Comparison of ENCODE assay signal across 8 mouse cellular contexts in the genomic region with DNA sequence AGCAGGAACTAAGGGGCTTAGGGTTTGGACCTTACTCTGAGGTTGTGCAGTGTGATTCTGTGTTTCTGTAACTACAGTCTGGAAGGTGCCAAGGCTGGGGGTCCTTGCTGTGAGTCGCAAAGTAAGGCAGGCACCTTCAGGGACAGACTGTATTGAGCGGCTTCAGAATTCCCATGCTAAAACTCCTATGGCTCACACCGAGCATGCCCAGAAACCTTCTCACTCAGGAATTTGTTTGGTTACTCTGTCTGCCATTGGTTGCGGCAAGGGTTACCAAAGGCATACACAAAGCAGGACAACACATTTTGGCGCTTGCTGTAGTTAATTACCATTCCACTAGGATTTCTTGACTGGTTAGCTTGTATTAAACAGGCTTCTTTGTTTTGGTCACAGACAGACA. TPM values are rescaled to one million over a fixed set of nuclear protein-coding genes. Genes with fewer than 3 reads are reported as not detected.
DNase-seq lines count a peak whose midpoint lies in the region; ATAC-seq and TF ChIP-seq lines count a peak whose summit lies in the region.

No protein-coding gene starts in this region.

- no peak for TF ChIP-seq CTCF in left cerebral cortex, adult 2 months (IDR thresholded peaks at IDR 0.05)
- TF ChIP-seq CTCF in kidney, postnatal 0 days (IDR thresholded peaks at IDR 0.05; ENCODE audit: low read depth), result no peak

- intact Hi-C loops in left cerebral cortex, adult 2 months (cut with DNase I), result loop anchor here (5.0 kb wide), 1 partner anchor 589 kb away; no protein-coding TSS in a partner anchor

- H3K36me3 ChIP-seq in embryonic facial prominence, embryonic 10.5 days (replicated peaks), result peaks cover 31% of the 10 kb centered on the region
- peaks cover 13% of the 10 kb centered on the region; the same call in 1 of the 2 replicates for H3K36me3 ChIP-seq in kidney, postnatal 0 days (ENCODE audit: insufficient read depth, low read length)
- H3K36me3 ChIP-seq in neural tube, embryonic 14.5 days (ENCODE audit: control insufficient read depth, insufficient read depth, low read length), result no peaks in the 10 kb centered on the region

- ATAC-seq in kidney, postnatal 0 days (replicated peaks; ENCODE audit: low FRiP score, low read depth), result no peak
- no peak for ATAC-seq in neural tube, embryonic 14.5 days (ENCODE audit: low read depth)

- 10% methylated on average over 5 of the region's 5 CpGs for WGBS in embryonic facial prominence, embryonic 10.5 days
- WGBS in kidney, postnatal 0 days, result 9% methylated on average over 5 of the region's 5 CpGs
- WGBS in neural tube, embryonic 14.5 days, result 11% methylated on average over 5 of the region's 5 CpGs

- no peak overlapping the region for H3K27ac ChIP-seq in left cerebral cortex, adult 2 months
- peak overlapping the region; percentile 97 for H3K27ac ChIP-seq in embryonic facial prominence, embryonic 10.5 days (replicated peaks)
- peak overlapping the region; percentile 82 for H3K27ac ChIP-seq in kidney, postnatal 0 days
- no peak overlapping the region for H3K27ac ChIP-seq in neural tube, embryonic 14.5 days (ENCODE audit: low read depth, low read length)

- DNase-seq in left cerebral cortex, adult 2 months (ENCODE audit: extremely low spot score in 1 of 2, low spot score in 2 of 2), result no peak
- no peak for DNase-seq in left cerebral cortex, adult 11 months (ENCODE audit: low spot score)
- peak; percentile 58 for DNase-seq in embryonic facial prominence, embryonic 10.5 days (ENCODE audit: low spot score)
- DNase-seq in kidney, postnatal 0 days (ENCODE audit: low spot score), result peak; percentile 73
- no peak for DNase-seq in layer of hippocampus, adult 8-10 months (ENCODE audit: low spot score in 2 of 2)
- DNase-seq in right cerebral cortex, postnatal 10 days (ENCODE audit: low spot score in 2 of 2), result no peak
- DNase-seq in cerebellum, postnatal 25 days, result no peak

- peak overlapping the region; percentile 27 for H3K4me3 ChIP-seq in left cerebral cortex, adult 2 months
- peak overlapping the region; percentile 85 for H3K4me3 ChIP-seq in embryonic facial prominence, embryonic 10.5 days
- peak overlapping the region; percentile 48 for H3K4me3 ChIP-seq in kidney, postnatal 0 days (replicated peaks; ENCODE audit: low read depth, low read length)
- H3K4me3 ChIP-seq in neural tube, embryonic 14.5 days (ENCODE audit: low read depth, low read length), result peak overlapping the region; percentile 31

- H3K9ac ChIP-seq in kidney, postnatal 0 days (ENCODE audit: low read depth, low read length), result peak overlapping the region; percentile 66; the same call in 1 of the 2 replicates
- peak overlapping the region; percentile 54 for H3K9ac ChIP-seq in neural tube, embryonic 14.5 days (replicated peaks; ENCODE audit: low read depth, low read length)

- H3K27me3 ChIP-seq in embryonic facial prominence, embryonic 10.5 days (replicated peaks; ENCODE audit: low read depth, poor library complexity, severe bottlenecking), result no peaks in the 10 kb centered on the region
- H3K27me3 ChIP-seq in kidney, postnatal 0 days (ENCODE audit: insufficient read depth, low read length), result no peaks in the 10 kb centered on the region
- H3K27me3 ChIP-seq in neural tube, embryonic 14.5 days (ENCODE audit: control insufficient read depth, insufficient read depth, low read length), result no peaks in the 10 kb centered on the region

- H3K4me2 ChIP-seq in kidney, postnatal 0 days (ENCODE audit: low read length), result peak overlapping the region; percentile 85
- peak overlapping the region; percentile 67 for H3K4me2 ChIP-seq in neural tube, embryonic 14.5 days (ENCODE audit: low read depth, low read length)

- H3K9me3 ChIP-seq in embryonic facial prominence, embryonic 10.5 days, result no peaks in the 10 kb centered on the region
- no peaks in the 10 kb centered on the region for H3K9me3 ChIP-seq in kidney, postnatal 0 days (replicated peaks; ENCODE audit: low read length)
- H3K9me3 ChIP-seq in neural tube, embryonic 14.5 days (ENCODE audit: control insufficient read depth, low read length), result no peaks in the 10 kb centered on the region

- H3K4me1 ChIP-seq in embryonic facial prominence, embryonic 10.5 days, result peaks cover 64% of the 10 kb centered on the region
- H3K4me1 ChIP-seq in kidney, postnatal 0 days (replicated peaks; ENCODE audit: insufficient read depth, low read length), result peaks cover 31% of the 10 kb centered on the region; the same call in 1 of the 2 replicates
- peaks cover 21% of the 10 kb centered on the region for H3K4me1 ChIP-seq in neural tube, embryonic 14.5 days (ENCODE audit: control insufficient read depth, insufficient read depth, low read length)

RNA-seq across cellular contexts. Expression of a gene that starts 0.3 kb away (rescaled TPM):
- total RNA-seq in left cerebral cortex, adult 2 months (2021), result 1 to 10 TPM in 1 of 2 experiments, under 1 TPM in 1; 0.81 to 1.0 TPM
- 156 and 161 TPM in 2 replicates for polyA plus RNA-seq in embryonic facial prominence, embryonic 10.5 days (2016; fragmentation: Nextera tagmentation; extraction: Ambion mirVana)
- 51.6 and 64.0 TPM in 2 replicates for polyA plus RNA-seq in kidney, postnatal 0 days (2015; fragmentation: Nextera tagmentation; extraction: Ambion mirVana)
- 6.8 and 12.0 TPM in 2 replicates for polyA plus RNA-seq in neural tube, embryonic 14.5 days (2014; fragmentation: Nextera tagmentation; extraction: Ambion mirVana)
- total RNA-seq in layer of hippocampus, adult 8-10 months (2022), result 1 to 10 TPM in 1 of 4 experiments, under 1 TPM in 3; 0.54 to 1.3 (median 0.88) TPM

RNA-seq across cellular contexts. Expression of a gene that starts 0.4 kb away (rescaled TPM):
- total RNA-seq in left cerebral cortex, adult 2 months (2021), result 1 to 10 TPM; 5.2 to 8.5 TPM
- 3.5 and 4.8 TPM in 2 replicates for polyA plus RNA-seq in embryonic facial prominence, embryonic 10.5 days (2016; fragmentation: Nextera tagmentation; extraction: Ambion mirVana)
- polyA plus RNA-seq in kidney, postnatal 0 days (2015; fragmentation: Nextera tagmentation; extraction: Ambion mirVana), result 4.5 and 5.4 TPM in 2 replicates
- polyA plus RNA-seq in neural tube, embryonic 14.5 days (2014; fragmentation: Nextera tagmentation; extraction: Ambion mirVana), result 5.0 and 6.9 TPM in 2 replicates
- 1 to 10 TPM; 4.0 to 5.4 (median 4.2) TPM for total RNA-seq in layer of hippocampus, adult 8-10 months (2022)

RNA-seq across cellular contexts. Expression of a gene that starts 16.7 kb away (rescaled TPM):
- total RNA-seq in left cerebral cortex, adult 2 months (2021), result 1 to 10 TPM; 2.3 to 4.6 TPM
- 0.28 and 0.41 TPM in 2 replicates for polyA plus RNA-seq in embryonic facial prominence, embryonic 10.5 days (2016; fragmentation: Nextera tagmentation; extraction: Ambion mirVana)
- polyA plus RNA-seq in kidney, postnatal 0 days (2015; fragmentation: Nextera tagmentation; extraction: Ambion mirVana), result 0.19 and 0.21 TPM in 2 replicates
- polyA plus RNA-seq in neural tube, embryonic 14.5 days (2014; fragmentation: Nextera tagmentation; extraction: Ambion mirVana), result 0.68 and 1.2 TPM in 2 replicates
- total RNA-seq in layer of hippocampus, adult 8-10 months (2022), result 1 to 10 TPM in 3 of 4 experiments, not detected in 1; 1.7 to 2.2 (median 1.9) TPM

RNA-seq across cellular contexts. Expression of a gene that starts 16.7 kb away (rescaled TPM):
- 10 to 100 TPM in 1 of 2 experiments, 1 to 10 TPM in 1; 8.7 to 11.1 TPM for total RNA-seq in left cerebral cortex, adult 2 months (2021)
- 27.7 and 29.9 TPM in 2 replicates for polyA plus RNA-seq in embryonic facial prominence, embryonic 10.5 days (2016; fragmentation: Nextera tagmentation; extraction: Ambion mirVana)
- 107 and 115 TPM in 2 replicates for polyA plus RNA-seq in kidney, postnatal 0 days (2015; fragmentation: Nextera tagmentation; extraction: Ambion mirVana)
- 9.7 and 15.8 TPM in 2 replicates for polyA plus RNA-seq in neural tube, embryonic 14.5 days (2014; fragmentation: Nextera tagmentation; extraction: Ambion mirVana)
- total RNA-seq in layer of hippocampus, adult 8-10 months (2022), result 10 to 100 TPM; 11.4 to 33.5 (median 24.5) TPM

RNA-seq across cellular contexts. Expression of a gene that starts 22.9 kb away (rescaled TPM):
- 1 to 10 TPM in 1 of 2 experiments, under 1 TPM in 1; 0.95 to 1.3 TPM for total RNA-seq in left cerebral cortex, adult 2 months (2021)
- polyA plus RNA-seq in embryonic facial prominence, embryonic 10.5 days (2016; fragmentation: Nextera tagmentation; extraction: Ambion mirVana), result 405 and 416 TPM in 2 replicates
- 145 and 155 TPM in 2 replicates for polyA plus RNA-seq in kidney, postnatal 0 days (2015; fragmentation: Nextera tagmentation; extraction: Ambion mirVana)
- polyA plus RNA-seq in neural tube, embryonic 14.5 days (2014; fragmentation: Nextera tagmentation; extraction: Ambion mirVana), result 14.9 and 26.1 TPM in 2 replicates
- 1 to 10 TPM in 2 of 4 experiments, under 1 TPM in 2; 0.12 to 1.6 (median 0.86) TPM for total RNA-seq in layer of hippocampus, adult 8-10 months (2022)

Comparison
In these comparisons a context has a peak if more than half of its experiments do, and no peak if none do; other contexts are left out.
1. DNase-seq: peak in embryonic facial prominence, embryonic 10.5 days (single experiment) and kidney, postnatal 0 days (single experiment); none in left cerebral cortex, adult 2 months (0 of 2), left cerebral cortex, adult 11 months (single experiment), layer of hippocampus, adult 8-10 months (0 of 2), right cerebral cortex, postnatal 10 days (0 of 2) and cerebellum, postnatal 25 days (0 of 2).
2. H3K27ac ChIP-seq: peak in embryonic facial prominence, embryonic 10.5 days (single experiment) and kidney, postnatal 0 days (single experiment); none in left cerebral cortex, adult 2 months (single experiment) and neural tube, embryonic 14.5 days (single experiment).
3. H3K4me3 ChIP-seq: peak in every context shown above with its lines; median percentile 85 in embryonic facial prominence, embryonic 10.5 days; 48 in kidney, postnatal 0 days; 31 in neural tube, embryonic 14.5 days; 27 in left cerebral cortex, adult 2 months.